Mouse (Mus musculus): ENCODE measurements around the gene Lmntd1.

- no peak for TF ChIP-seq POLR2A (IDR thresholded peaks at IDR 0.05; ENCODE audit: control insufficient read depth, extremely low read depth, insufficient read depth, low read length, poor library complexity)
- no peak for TF ChIP-seq CTCF (IDR thresholded peaks at IDR 0.05; ENCODE audit: borderline replicate concordance, control insufficient read depth, extremely low read depth, insufficient read depth, low read length, poor library complexity)
Measured at GRCm38 (mm10) chr6:145435764-145436163, 178.4 kb downstream of the Lmntd1 start.
